Mouse (Mus musculus) left cerebral cortex, adult 11 months (tissue): ENCODE measurements at regions not wholly inside any gene's neighbourhood (a gene's known extent, or its start where the extent isn't known, plus 50 kb on each side); places are given as distances from the start of the nearest gene placed in this dataset.

Experiments
- DNase-seq: peaks from one replicate; pipeline ENCODE4 v3.0.0; 2022; ENCODE audit warnings: low spot score

DNA sequence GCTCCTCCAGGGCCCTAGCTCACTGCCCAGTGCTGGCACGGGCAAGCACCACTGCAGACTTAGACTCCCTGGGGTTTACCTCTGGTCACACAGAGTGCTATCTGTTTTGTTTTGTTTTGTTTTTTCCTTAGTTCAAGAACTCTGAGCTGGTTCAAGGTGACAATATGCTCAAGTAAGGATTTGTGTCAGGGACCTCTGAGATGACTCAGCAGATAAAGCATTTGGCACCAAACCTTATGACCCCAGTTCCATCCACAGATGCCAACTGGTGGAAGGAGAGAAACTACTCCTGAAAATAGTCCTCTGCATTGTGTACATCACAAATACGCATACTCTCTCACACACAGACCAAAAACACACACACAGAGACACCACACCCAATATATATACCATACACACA is 351.0 kb upstream of the Hs6st1 start:
- DNase-seq, result no peak

DNA sequence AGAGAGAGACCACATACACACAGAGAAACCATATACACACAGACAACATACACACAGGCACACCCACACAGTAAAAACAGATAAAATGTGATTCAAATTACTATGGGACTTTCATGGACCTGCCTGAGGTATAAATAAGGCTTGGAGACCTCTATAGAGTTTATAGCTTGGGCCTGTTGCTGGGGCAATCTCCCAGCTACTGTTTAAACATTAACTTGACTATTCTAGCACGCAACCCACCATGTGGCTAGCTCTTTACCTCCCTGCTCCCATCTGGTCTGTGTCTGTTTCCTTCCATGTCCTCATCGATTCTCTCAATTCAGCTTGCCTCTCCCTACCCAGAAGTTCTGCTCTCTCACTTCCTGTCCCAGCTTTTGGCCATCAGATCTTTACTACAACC is 350.5 kb upstream of the Hs6st1 start:
- no peak for DNase-seq

DNA sequence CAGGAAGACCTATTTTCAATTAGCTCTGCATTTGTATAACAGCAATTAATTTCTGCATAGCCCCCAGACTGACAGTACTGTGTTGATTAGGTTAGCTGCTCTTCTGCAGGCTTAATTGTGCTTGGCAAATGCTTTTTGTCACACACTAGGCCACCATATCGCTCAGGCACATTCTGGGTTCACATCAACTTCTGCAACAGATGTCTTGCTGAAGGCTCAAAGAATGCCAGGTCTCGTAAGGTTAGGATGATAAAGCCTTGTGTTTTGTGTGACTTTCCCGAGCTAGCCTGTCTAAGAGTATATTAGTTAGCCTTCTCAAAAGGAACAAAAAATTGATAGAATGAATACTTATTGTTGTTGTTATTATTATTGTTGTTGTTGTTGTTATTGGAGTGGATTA is 348.1 kb upstream of the Hs6st1 start:
- no peak for DNase-seq

- no peak for DNase-seq
Measured at GRCm38 (mm10) chr1:35724366-35724900, 343.8 kb upstream of the Hs6st1 start.

GRCm38 (mm10) chr1:35726596-35726995 is 341.6 kb upstream of the Hs6st1 start:
- DNase-seq, result peak; percentile 34

- no peak for DNase-seq
Measured at GRCm38 (mm10) chr1:35727310-35727990, 340.8 kb upstream of the Hs6st1 start.

GRCm38 (mm10) chr1:35729785-35730295 is 338.4 kb upstream of the Hs6st1 start:
- DNase-seq, result no peak

GRCm38 (mm10) chr1:35730309-35730708 is 337.9 kb upstream of the Hs6st1 start:
- no peak for DNase-seq

DNA sequence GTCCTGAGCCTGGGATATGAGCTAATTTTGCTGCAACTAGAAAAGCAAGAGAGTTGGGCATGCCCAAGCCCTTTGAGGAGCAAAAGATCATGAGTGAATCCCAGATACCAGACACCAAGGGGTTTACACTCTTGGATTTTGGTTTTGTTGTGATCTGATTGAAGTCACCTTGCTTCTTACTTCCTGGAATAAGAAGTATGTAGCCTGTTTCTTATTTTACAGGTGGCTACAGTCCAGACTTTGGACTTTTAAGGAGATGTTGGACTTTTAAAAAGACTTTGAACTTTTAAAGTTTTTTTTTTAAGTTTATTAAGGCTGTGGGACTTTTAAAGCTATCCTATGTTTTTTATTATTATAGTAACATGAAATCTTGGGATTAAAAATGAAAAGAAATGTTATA is 332.0 kb upstream of the Hs6st1 start:
- no peak for DNase-seq

GRCm38 (mm10) chr1:35749603-35750002 is 318.6 kb upstream of the Hs6st1 start:
- no peak for DNase-seq

DNA sequence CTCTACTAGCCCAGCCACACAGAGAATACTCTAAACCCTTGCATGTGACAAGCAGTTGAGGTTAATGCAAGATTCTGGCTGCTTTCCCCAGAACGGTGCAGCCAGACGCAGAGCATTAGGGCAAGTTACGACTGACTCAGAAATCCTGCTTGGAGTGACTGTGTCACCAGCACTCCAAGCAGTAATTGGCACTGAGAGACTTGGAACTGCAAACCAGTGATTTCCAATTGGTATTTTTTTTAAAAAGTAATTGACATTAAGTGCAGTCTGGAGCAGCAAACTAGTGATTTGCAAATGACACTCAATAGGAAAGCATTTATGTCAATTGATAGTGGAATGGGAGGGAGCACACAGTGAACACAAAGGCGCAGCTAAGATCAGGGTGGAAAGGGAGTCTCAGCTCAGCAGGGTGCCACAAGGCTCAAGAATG is 318.1 kb upstream of the Hs6st1 start:
- no peak for DNase-seq

GRCm38 (mm10) chr1:35752636-35753035 is 315.6 kb upstream of the Hs6st1 start:
- no peak for DNase-seq

DNA sequence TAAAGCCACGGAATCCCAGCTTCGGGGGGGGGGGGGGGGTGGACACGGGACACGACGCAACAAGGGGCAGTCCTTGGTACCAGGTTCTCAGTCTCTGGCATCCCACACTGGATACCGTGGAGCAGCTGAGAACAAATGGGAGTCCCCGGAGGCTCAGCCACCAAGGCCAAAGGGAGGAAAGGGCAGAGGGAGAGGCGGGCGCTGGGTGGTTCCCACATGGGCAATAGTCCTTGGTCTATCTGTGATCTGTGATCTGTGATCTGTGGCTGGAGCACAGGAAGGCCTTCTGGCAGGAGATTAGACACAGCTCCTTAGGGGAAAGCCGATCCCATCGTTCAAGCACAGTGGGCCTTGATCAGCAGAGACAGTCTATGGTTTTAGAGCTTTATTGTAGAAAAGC is 314.0 kb upstream of the Hs6st1 start:
- DNase-seq, result no peak

- DNase-seq, result peak; percentile 77
Measured at GRCm38 (mm10) chr1:35759010-35759409, 309.2 kb upstream of the Hs6st1 start.

DNA sequence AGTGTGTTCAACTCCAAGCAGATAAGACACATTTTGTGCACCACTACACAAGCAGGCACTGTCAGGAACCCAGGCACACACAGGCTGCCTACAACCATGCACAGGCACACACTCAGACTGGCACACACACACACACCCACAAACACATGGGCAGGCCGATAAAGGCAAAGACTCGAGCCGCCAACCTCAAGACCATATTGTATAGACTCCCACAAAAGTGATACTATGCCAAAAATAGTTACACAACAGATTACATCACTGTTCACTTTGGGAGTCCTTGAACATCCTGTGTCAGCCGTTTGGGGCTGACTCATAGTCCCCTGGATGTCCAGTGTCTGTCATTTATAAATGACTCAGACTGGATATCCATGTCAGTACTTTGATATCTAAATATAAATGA is 308.6 kb upstream of the Hs6st1 start:
- DNase-seq, result peak; percentile 46

DNA sequence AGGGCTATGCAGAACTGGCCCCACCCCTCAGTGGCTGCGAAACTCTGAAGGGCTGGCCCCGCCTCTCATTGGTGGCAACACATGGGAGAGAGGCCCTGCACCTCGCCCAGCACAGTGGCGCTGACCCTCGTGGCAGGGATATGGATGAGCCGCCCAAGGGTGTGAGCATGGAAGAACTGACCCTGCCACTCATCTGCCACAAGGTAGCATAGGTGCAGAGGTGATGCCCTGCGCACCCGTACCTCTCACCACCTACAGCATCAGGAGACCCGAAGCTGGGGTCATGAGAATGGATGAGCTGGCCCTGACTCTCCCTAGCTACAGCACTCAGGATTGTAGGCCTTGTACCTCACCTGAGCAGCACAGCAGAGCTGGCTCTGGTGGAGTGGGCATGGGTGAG is 305.1 kb upstream of the Hs6st1 start:
- no peak for DNase-seq

GRCm38 (mm10) chr1:35763456-35763855 is 304.7 kb upstream of the Hs6st1 start:
- DNase-seq, result no peak

DNA sequence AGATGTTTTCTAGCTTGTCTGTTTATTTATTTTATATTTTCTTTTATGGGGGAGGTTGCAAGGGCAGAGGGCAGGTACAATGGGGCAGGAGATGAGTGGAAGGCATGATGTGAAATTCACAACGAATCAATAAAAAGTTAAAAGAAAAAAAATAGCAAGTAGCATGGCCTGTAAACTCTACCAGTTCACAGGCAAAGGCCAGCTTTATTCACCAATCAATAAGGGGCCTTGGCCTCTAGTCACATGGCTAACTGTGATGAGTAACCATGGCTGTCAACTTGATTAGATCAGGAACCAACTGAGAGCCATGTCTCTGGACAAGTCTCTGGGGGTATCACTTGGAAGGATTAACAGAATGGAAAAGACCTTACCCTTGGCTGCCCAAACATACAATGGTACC is 304.1 kb upstream of the Hs6st1 start:
- no peak for DNase-seq

DNA sequence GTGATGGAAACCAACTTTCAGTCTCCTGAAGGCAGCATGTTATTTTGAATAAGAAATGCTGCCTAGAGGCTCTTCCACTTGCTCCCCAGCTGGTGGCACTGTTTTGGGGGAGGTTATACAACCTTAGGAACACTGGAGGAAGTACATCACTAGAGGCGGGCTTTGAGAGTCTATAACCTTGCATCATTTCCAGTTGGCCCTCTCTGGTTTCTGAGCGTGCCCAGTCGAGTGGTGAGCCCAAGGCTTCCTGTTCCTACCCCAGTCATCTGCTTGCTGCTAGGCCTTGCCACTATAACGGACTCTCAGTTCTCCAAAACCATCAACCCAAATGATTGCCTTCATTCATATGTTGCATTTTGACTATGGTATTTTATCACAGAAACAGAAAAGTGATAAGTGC is 302.5 kb upstream of the Hs6st1 start:
- no peak for DNase-seq

DNA sequence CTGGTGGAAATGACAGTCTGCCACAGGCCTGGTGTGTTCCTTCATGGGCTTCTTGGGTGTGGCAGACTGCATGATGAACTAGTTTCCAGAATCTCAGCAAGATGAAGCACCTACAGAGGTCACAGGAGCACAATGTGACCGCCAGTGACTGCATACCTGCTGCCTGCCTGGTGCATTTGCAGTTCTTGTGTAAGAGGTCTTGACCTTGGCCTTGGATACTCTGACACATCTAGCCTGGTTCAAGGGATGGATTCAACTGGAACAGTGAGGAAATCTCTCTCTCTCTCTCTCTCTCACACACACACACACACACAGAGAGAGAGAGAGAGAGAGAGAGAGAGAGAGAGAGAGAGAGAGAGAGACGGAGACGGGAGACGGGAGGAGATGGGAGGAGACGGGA is 301.9 kb upstream of the Hs6st1 start:
- DNase-seq, result no peak

DNA sequence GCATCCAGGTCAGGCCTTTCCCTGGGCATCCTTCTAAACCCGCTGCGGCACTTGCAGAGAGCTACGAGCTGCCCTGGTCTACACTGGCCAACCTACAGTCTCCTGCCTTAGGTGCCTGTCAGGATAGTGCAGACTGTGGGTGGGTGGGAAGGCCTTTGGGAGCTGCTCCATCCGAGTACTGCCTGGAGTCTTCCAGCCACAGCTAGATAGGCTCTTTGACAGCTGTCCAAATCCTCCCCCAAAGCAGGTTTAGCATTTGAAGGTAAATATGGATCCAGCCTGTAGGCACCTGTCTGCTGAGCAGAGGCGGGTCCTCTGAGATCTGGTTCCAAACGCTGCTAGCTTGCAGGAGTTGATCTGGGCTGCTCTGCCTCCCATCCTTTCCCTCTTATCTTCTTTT is 295.6 kb upstream of the Hs6st1 start:
- no peak for DNase-seq

GRCm38 (mm10) chr1:35774566-35774965 is 293.6 kb upstream of the Hs6st1 start:
- DNase-seq, result no peak

- DNase-seq, result no peak
Measured at GRCm38 (mm10) chr1:35782668-35783067, 285.5 kb upstream of the Hs6st1 start.

DNA sequence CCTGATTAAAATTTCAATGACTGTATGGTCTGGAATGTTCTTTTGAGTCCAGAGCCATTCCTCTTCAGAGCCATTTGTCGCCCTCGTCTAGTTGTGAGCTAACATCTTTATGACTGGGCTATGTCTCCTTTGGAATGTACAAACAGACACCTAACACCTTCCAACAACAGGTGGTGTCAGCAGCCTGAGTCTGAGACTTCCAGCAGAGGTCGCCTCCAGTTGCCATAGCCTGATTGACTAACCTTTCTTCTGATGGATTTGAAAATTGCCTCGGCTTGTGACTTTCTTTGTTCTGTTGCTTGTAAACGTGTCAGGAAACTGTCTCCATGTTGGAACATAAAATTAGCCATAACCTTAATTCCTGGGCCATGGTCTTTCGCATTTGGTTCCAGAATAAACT is 284.8 kb upstream of the Hs6st1 start:
- no peak for DNase-seq
